Mouse (Mus musculus): ENCODE measurements around the gene Cd3g.

- TF ChIP-seq CTCF (conservative IDR thresholded peaks at IDR 0.05; ENCODE audit: low read length) (no peak), NANOG (IDR thresholded peaks at IDR 0.05; ENCODE audit: borderline replicate concordance, low read length) (no peak)
Measured at GRCm38 (mm10) chr9:45000249-45000648, 20.0 kb upstream of the Cd3g start.
